Mouse (Mus musculus) ES-Bruce4 (cell line): ENCODE measurements around the gene Prr22.

Source experiments
- CTCF ChIP-seq: IDR thresholded peaks from one replicate; pipeline ENCODE4 v1.8.1; 2011; ENCODE audit warnings: low read depth, low read length
- EP300 ChIP-seq: IDR thresholded peaks from 2 replicates; pipeline ENCODE4 v1.6.1; 2011; ENCODE audit warnings: low read depth, low read length; ENCODE audit not compliant: insufficient read depth
- POLR2A ChIP-seq: IDR thresholded peaks from one replicate; pipeline ENCODE4 v1.8.1; 2011; ENCODE audit warnings: low read length; ENCODE audit not compliant: insufficient read depth

DNA sequence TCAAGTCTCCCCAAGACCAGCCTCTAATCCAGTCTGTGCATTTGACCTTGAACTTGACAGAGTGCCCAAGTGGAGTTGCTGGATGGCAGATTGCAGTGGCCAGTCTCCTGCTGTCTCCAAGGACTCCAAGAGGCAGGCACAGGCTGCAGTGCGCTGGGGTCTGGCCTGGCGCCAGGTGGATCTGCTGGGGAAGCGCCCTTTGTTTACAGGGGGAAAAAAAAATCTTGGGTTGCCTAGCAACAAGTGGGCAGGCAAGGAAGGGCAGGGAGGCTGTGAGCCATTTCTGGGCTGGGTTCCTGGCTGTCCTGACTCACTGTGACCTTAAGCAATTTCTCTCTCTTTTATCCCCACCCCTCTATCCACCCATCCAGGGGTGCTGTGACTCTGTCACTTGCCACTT is 40.2 kb downstream of the Prr22 start:
- no peak for TF ChIP-seq CTCF
- TF ChIP-seq POLR2A = no peak
- TF ChIP-seq EP300 = no peak
